11 mouse cellular contexts compared by ENCODE assay signal in genomic region chr2:58486441-58487278, GRCm38 (mm10). TPM values are rescaled to one million over a fixed set of nuclear protein-coding genes. Genes with fewer than 3 reads are reported as not detected.
A peak's percentile ranks its signal among the peaks of the same experiment; 100 is the strongest.
DNase-seq lines count a peak whose midpoint lies in the region; ATAC-seq and TF ChIP-seq lines count a peak whose summit lies in the region.
"Had no signal": no experiment of that assay in that cellular context is flagged by ENCODE, and none has a peak within 500 bp of the region (broad histone marks: within the 10 kb centered on the region; RNA-seq: fewer than 3 reads in every experiment).

No protein-coding gene starts in this region.

- H3K9ac ChIP-seq in hindbrain, postnatal 0 days (replicated peaks; ENCODE audit: low read length): no peak overlapping the region

- peak; percentile 18 to 49 for DNase-seq in adrenal gland, adult (ENCODE audit: inconsistent age in 2 of 2, low spot score in 1 of 2)
- no peak for DNase-seq in adrenal gland, postnatal 10 days
- peak; percentile 48 for DNase-seq in kidney, postnatal 10 days
- no peak for DNase-seq in kidney, adult 11 months
- DNase-seq in hindbrain, postnatal 0 days (ENCODE audit: low spot score): no peak
- DNase-seq in frontal cortex, adult 2 months (ENCODE audit: extremely low spot score in 1 of 2, low spot score in 1 of 2): no peak
- DNase-seq: kidney, adult 18-20 months; liver; spleen, adult 18-20 months had no signal

- 0 out of 2 replicates have a peak, but pooled peaks have one; percentile 28 for ATAC-seq in hindbrain, postnatal 0 days
- no peak for ATAC-seq in granulocyte monocyte progenitor cell, adult 5-6 weeks (replicated peaks; ENCODE audit: poor library complexity, severe bottlenecking)

- peaks cover 89% of the 10 kb centered on the region for H3K79me2 ChIP-seq in myocyte (ENCODE audit: control insufficient read depth, insufficient read depth)

- no peak overlapping the region for H3K4me2 ChIP-seq in hindbrain, postnatal 0 days (ENCODE audit: low read depth, low read length)
- H3K4me2 ChIP-seq in myocyte (ENCODE audit: low read depth): peak overlapping the region; percentile 31

- H3K36me3 ChIP-seq in hindbrain, postnatal 0 days (ENCODE audit: insufficient read depth, low read length): no peaks in the 10 kb centered on the region
- H3K36me3 ChIP-seq in myocyte (ENCODE audit: control insufficient read depth, insufficient read depth): no peaks in the 10 kb centered on the region

- no peak overlapping the region for H3K4me3 ChIP-seq in hindbrain, postnatal 0 days (ENCODE audit: low read length)
- H3K4me3 ChIP-seq in myocyte: no peak overlapping the region

- peaks cover 16% of the 10 kb centered on the region; the same call in 1 of the 2 replicates for H3K4me1 ChIP-seq in hindbrain, postnatal 0 days (ENCODE audit: insufficient read depth, low read length)

- no peak for TF ChIP-seq CTCF in hindbrain, postnatal 0 days (IDR thresholded peaks at IDR 0.05; ENCODE audit: low read depth)

- no peak overlapping the region for H3K27ac ChIP-seq in hindbrain, postnatal 0 days

- no peak overlapping the region for H3ac ChIP-seq in myocyte (ENCODE audit: control insufficient read depth, insufficient read length)

- H3K9me3 ChIP-seq in hindbrain, postnatal 0 days (ENCODE audit: low read length): no peaks in the 10 kb centered on the region

- no peak for TF ChIP-seq POLR2A in myocyte (IDR thresholded peaks at IDR 0.05; ENCODE audit: insufficient read length, low read depth)

- H3K27me3 ChIP-seq in hindbrain, postnatal 0 days (ENCODE audit: insufficient read depth, low read length): no peaks in the 10 kb centered on the region
- no peaks in the 10 kb centered on the region for H3K27me3 ChIP-seq in myocyte (ENCODE audit: control insufficient read depth, insufficient read depth, insufficient read length)

- 50% methylated on average over 14 of the region's 14 CpGs for WGBS in hindbrain, postnatal 0 days

TF ChIP-seq in myocyte, 11 proteins besides CTCF, POLR2A, EP300 and RAD21:
- no peak for TF ChIP-seq E2F4 (IDR thresholded peaks at IDR 0.05; ENCODE audit: insufficient read depth)
- no peak for TF ChIP-seq REST (IDR thresholded peaks at IDR 0.05; ENCODE audit: insufficient read depth, insufficient read length)
- TF ChIP-seq TCF3 (IDR thresholded peaks at IDR 0.05; ENCODE audit: insufficient read length, low read depth): no peak
- no peak for TF ChIP-seq TCF12 (IDR thresholded peaks at IDR 0.05; ENCODE audit: insufficient read depth, poor library complexity, severe bottlenecking)
- no peak for TF ChIP-seq MYOD1 (IDR thresholded peaks at IDR 0.05; ENCODE audit: control insufficient read depth in 1 of 3, insufficient read length in 2 of 3, low read depth in 2 of 3)
- TF ChIP-seq MYOG (IDR thresholded peaks at IDR 0.05; ENCODE audit: control insufficient read depth in 1 of 3, insufficient read depth in 1 of 3, insufficient read length in 2 of 3, low read depth in 2 of 3): no peak

RNA-seq across cellular contexts. Expression of gene Gm17409, which starts 16.7 kb away (rescaled TPM):
- not detected for total RNA-seq in adrenal gland, postnatal 10 days (2021)
- total RNA-seq in hindbrain, postnatal 0 days (2014; rRNA removed): not detected in 2 replicates
- not detected in 2 replicates for polyA plus RNA-seq in hindbrain, postnatal 0 days (2015; fragmentation: Nextera tagmentation; extraction: Ambion mirVana)
- not detected for polyA plus RNA-seq in myocyte (2012; fragmentation: generic; extraction: Trizol)
- not detected in 2 replicates for polyA plus RNA-seq in frontal cortex, adult 2 months (2012; rRNA removed)
- not detected in 2 replicates for total RNA-seq in granulocyte monocyte progenitor cell, adult 5-6 weeks (2014; fragmentation: Nextera tagmentation)
- total RNA-seq in granulocyte monocyte progenitor cell, adult 5-6 weeks (2017): not detected in 2 replicates

Comparison
In these comparisons a context has a peak if more than half of its experiments do, and no peak if none do; other contexts are left out.
1. DNase-seq: peak in adrenal gland, adult (2 of 2) and kidney, postnatal 10 days (single experiment); none in adrenal gland, postnatal 10 days (single experiment), kidney, adult 11 months (single experiment), hindbrain, postnatal 0 days (single experiment) and frontal cortex, adult 2 months (0 of 2).